Mouse (Mus musculus): Measurements from ENCODE around the gene Elf2. TPM values are rescaled to one million over a fixed set of nuclear protein-coding genes. Genes with fewer than 3 reads are reported as not detected.

Elf2 gene
- total RNA-seq, 2 experiments from 2014 or later = 50.9 to 58.2 TPM

- DNase-seq = no peak
Measured at GRCm38 (mm10) chr3:51278433-51278832, 62.0 kb downstream of the Elf2 start.

GRCm38 (mm10) chr3:51277201-51278150, 63.0 kb downstream of the Elf2 start:
- peak; percentile 86 for DNase-seq

- DNase-seq = peak; percentile 63
Measured at GRCm38 (mm10) chr3:51276421-51277111, 63.9 kb downstream of the Elf2 start.

GRCm38 (mm10) chr3:51275956-51276398, 64.5 kb downstream of the Elf2 start:
- DNase-seq = peak; percentile 91

GRCm38 (mm10) chr3:51270069-51270817, 70.2 kb downstream of the Elf2 start:
- DNase-seq = no peak

GRCm38 (mm10) chr3:51268434-51268833, 72.0 kb downstream of the Elf2 start:
- no peak for DNase-seq

- no peak for DNase-seq
Measured at GRCm38 (mm10) chr3:51262942-51263341, 77.5 kb downstream of the Elf2 start.

- DNase-seq = no peak
Measured at GRCm38 (mm10) chr3:51258070-51258469, 82.4 kb downstream of the Elf2 start.

- DNase-seq = no peak
Measured at GRCm38 (mm10) chr3:51256450-51256849, 84.0 kb downstream of the Elf2 start.

- no peak for DNase-seq
Measured at GRCm38 (mm10) chr3:51254784-51255183, 85.7 kb downstream of the Elf2 start.

GRCm38 (mm10) chr3:51252689-51253402, 87.6 kb downstream of the Elf2 start:
- no peak for DNase-seq

GRCm38 (mm10) chr3:51252223-51252622, 88.2 kb downstream of the Elf2 start:
- no peak for DNase-seq

GRCm38 (mm10) chr3:51251057-51251456, 89.4 kb downstream of the Elf2 start:
- no peak for DNase-seq

- DNase-seq = no peak
Measured at GRCm38 (mm10) chr3:51249866-51250265, 90.6 kb downstream of the Elf2 start.

- no peak for DNase-seq
Measured at GRCm38 (mm10) chr3:51249460-51249859, 91.0 kb downstream of the Elf2 start.

- no peak for DNase-seq
Measured at GRCm38 (mm10) chr3:51248600-51248999, 91.9 kb downstream of the Elf2 start.

GRCm38 (mm10) chr3:51247704-51248103, 92.8 kb downstream of the Elf2 start:
- DNase-seq = no peak

- DNase-seq = no peak
Measured at GRCm38 (mm10) chr3:51239541-51239940, 100.9 kb downstream of the Elf2 start.

GRCm38 (mm10) chr3:51238515-51238914, 101.9 kb downstream of the Elf2 start:
- no peak for DNase-seq

- no peak for DNase-seq
Measured at GRCm38 (mm10) chr3:51234752-51235055, 105.8 kb downstream of the Elf2 start.

GRCm38 (mm10) chr3:51233918-51234751, 106.3 kb downstream of the Elf2 start:
- DNase-seq = peak; percentile 88

Measured in gastrocnemius, postnatal 10 days (tissue).